Mouse (Mus musculus) T-helper 2 cell (primary cell): ENCODE data around the gene Hnf1a.

ENCODE experiments used
- in situ Hi-C: fragments of 300-600 bp; cut with MboI, MseI; formaldehyde crosslinking; loops from one replicate; pipeline ENCODE4 v1.15.1; 2025; ENCODE audit warnings: high pct_unique_total_duplicates

The Hnf1a gene

GRCm38 (mm10) chr5:114979250-114980121 is 8.6 kb upstream of the Hnf1a start:
- in situ Hi-C loops, result loop anchor here (5.0 to 10.0 kb wide), 3 partner anchors 93 to 258 kb away; partner anchors contain the start of gene Pop5

- in situ Hi-C loops, result loop anchor here (5.0 kb wide), 2 partner anchors 93 to 258 kb away; partner anchors contain the start of gene Pop5
Observed at GRCm38 (mm10) chr5:114978888-114979249, 8.0 kb upstream of the Hnf1a start.

GRCm38 (mm10) chr5:114978473-114978872 is 7.6 kb upstream of the Hnf1a start:
- in situ Hi-C loops, result loop anchor here (5.0 kb wide), 2 partner anchors 94 to 259 kb away; partner anchors contain the start of gene Pop5

GRCm38 (mm10) chr5:114976935-114977334 is 6.0 kb upstream of the Hnf1a start:
- in situ Hi-C loops, result loop anchor here (5.0 kb wide), 2 partner anchors 95 to 260 kb away; partner anchors contain the start of gene Pop5

GRCm38 (mm10) chr5:114973131-114973530 is 2.2 kb upstream of the Hnf1a start:
- in situ Hi-C loops, result no loop called here

- in situ Hi-C loops, result no loop called here
Observed at GRCm38 (mm10) chr5:114972201-114972600, 1.3 kb upstream of the Hnf1a start.

GRCm38 (mm10) chr5:114969609-114970215 is 1.2 kb downstream of the Hnf1a start:
- in situ Hi-C loops, result no loop called here

- in situ Hi-C loops, result no loop called here
Observed at GRCm38 (mm10) chr5:114969064-114969463, 1.8 kb downstream of the Hnf1a start.

- in situ Hi-C loops, result no loop called here
Observed at GRCm38 (mm10) chr5:114968651-114969050, 2.2 kb downstream of the Hnf1a start.

- in situ Hi-C loops, result no loop called here
Observed at GRCm38 (mm10) chr5:114967523-114968268, 3.2 kb downstream of the Hnf1a start.

GRCm38 (mm10) chr5:114964967-114965898 is 5.7 kb downstream of the Hnf1a start:
- in situ Hi-C loops, result no loop called here

GRCm38 (mm10) chr5:114964315-114964966 is 6.5 kb downstream of the Hnf1a start:
- in situ Hi-C loops, result no loop called here

- in situ Hi-C loops, result no loop called here
Observed at GRCm38 (mm10) chr5:114961590-114962360, 9.1 kb downstream of the Hnf1a start.

GRCm38 (mm10) chr5:114958069-114958468 is 12.8 kb downstream of the Hnf1a start:
- in situ Hi-C loops, result no loop called here

- in situ Hi-C loops, result no loop called here
Observed at GRCm38 (mm10) chr5:114953326-114953725, 17.6 kb downstream of the Hnf1a start.

GRCm38 (mm10) chr5:114951279-114951880 is 19.5 kb downstream of the Hnf1a start:
- in situ Hi-C loops, result no loop called here

GRCm38 (mm10) chr5:114950669-114951068 is 20.2 kb downstream of the Hnf1a start:
- in situ Hi-C loops, result no loop called here

- in situ Hi-C loops, result no loop called here
Observed at GRCm38 (mm10) chr5:114949812-114950211, 21.1 kb downstream of the Hnf1a start.

GRCm38 (mm10) chr5:114949316-114949715 is 21.6 kb downstream of the Hnf1a start:
- in situ Hi-C loops, result no loop called here
